Mouse (Mus musculus): ENCODE data around the gene Rab31. TPM values are rescaled to one million over a fixed set of nuclear protein-coding genes. Genes with fewer than 3 reads are reported as not detected.
A peak's percentile ranks its signal among the peaks of the same experiment; 100 is the strongest.

Gene Rab31
- polyA plus RNA-seq, 1 experiment, result 32.1 TPM

DNA sequence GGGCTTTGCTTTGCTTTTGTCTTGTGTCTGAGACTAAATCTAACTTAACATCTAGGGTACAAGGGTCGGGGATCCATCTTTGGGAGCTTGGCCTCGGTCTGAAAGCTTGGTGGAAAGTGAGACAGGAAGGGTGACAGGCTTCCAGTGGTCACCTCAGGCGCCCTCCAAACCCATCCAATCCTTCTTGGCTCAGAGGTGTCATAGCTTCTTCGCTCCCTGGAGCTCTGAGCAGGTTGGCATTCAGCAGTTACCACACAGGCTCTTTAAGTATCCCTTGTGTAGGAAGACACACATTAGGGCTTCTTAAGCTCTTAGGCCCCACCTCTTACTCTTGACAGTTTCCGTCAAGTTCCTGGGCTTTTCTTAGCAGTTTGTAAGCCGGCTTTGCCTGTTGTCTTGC, 17.0 kb upstream of the Rab31 start:
- H3K27ac ChIP-seq (ENCODE audit: control insufficient read depth, insufficient read depth, low read depth, low read length), result no peak overlapping the region
- H3K4me1 ChIP-seq (ENCODE audit: control insufficient read depth, insufficient read depth, low read length), result peaks cover 30% of the 10 kb centered on the region
- H3K36me3 ChIP-seq (ENCODE audit: control insufficient read depth, insufficient read depth, low read length), result no peaks in the 10 kb centered on the region
- H3K4me3 ChIP-seq (ENCODE audit: control insufficient read depth, low read depth, low read length), result no peak overlapping the region
- H3K27me3 ChIP-seq (ENCODE audit: control insufficient read depth, insufficient read depth, low read length), result no peaks in the 10 kb centered on the region
- TF ChIP-seq CTCF (IDR thresholded peaks at IDR 0.05; ENCODE audit: control insufficient read depth, insufficient read depth, insufficient replicate concordance, low read depth, low read length) (no peak), POLR2A (IDR thresholded peaks at IDR 0.05; ENCODE audit: control insufficient read depth, low read depth, low read length) (no peak)

DNA sequence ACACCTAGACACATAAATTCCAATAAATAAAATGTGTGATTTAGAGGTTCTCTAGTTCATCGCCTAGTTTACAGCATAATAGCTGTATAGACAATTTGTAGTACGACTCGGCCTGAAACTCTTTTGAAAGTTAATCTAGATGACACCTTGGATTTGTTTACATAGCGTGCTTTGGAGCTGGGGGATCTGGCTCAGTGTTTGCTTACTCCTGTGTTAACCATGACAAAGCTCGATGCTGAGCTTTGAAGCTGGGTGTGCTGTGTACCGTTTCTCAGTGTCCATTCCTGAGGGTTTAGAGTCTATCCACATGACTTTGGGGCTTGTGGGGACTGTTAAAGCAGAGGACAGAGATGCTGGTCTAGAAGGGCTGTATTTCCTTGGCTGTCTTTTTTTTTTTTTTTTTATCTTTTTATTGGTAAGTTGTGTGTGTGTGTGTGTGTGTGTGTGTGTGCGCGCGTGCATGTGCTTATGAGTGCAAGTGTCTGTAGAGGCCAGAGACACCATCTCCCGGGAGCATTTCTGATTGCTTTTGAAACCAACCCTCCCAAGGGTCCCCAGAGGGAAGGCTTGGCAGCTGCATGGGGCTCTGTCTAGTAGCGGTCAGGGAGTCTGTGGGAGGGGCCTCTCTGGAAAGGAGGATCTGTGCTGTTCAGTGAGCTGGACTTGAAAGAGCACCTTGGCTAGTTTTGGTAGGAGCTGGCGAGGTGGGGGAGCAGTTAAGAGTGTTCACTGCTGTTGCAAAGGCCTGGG, 16.2 kb upstream of the Rab31 start:
- peaks cover 31% of the 10 kb centered on the region for H3K4me1 ChIP-seq (ENCODE audit: control insufficient read depth, insufficient read depth, low read length)
- no peak overlapping the region for H3K27ac ChIP-seq (ENCODE audit: control insufficient read depth, insufficient read depth, low read depth, low read length)
- no peak overlapping the region for H3K4me3 ChIP-seq (ENCODE audit: control insufficient read depth, low read depth, low read length)
- H3K27me3 ChIP-seq (ENCODE audit: control insufficient read depth, insufficient read depth, low read length), result no peaks in the 10 kb centered on the region
- TF ChIP-seq POLR2A (IDR thresholded peaks at IDR 0.05; ENCODE audit: control insufficient read depth, low read depth, low read length) (no peak), CTCF (IDR thresholded peaks at IDR 0.05; ENCODE audit: control insufficient read depth, insufficient read depth, insufficient replicate concordance, low read depth, low read length) (no peak)
- H3K36me3 ChIP-seq (ENCODE audit: control insufficient read depth, insufficient read depth, low read length), result no peaks in the 10 kb centered on the region

DNA sequence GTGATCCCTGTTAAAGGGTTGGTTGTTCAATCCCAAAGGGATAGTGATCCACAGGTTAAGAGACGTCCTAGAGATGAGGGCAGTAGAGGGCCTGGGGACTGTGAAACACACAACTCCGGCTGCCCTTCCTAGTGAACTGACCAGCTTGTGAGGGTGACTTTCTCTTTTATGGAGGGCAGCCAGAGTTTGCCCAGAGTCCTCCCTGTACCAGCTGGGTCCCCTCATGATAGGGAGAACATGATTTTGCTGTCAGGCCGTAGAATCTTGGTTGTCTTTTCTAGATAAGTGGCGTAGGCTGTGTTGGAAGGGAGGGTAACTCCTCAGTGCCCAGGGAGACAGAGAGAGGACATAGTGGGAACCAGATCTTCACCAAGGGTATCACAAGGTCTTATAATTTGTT, 14.7 kb upstream of the Rab31 start:
- Histone ChIP-seq H3K4me1 (ENCODE audit: control insufficient read depth, insufficient read depth, low read length) (peaks cover 31% of the 10 kb centered on the region), H3K27ac (ENCODE audit: control insufficient read depth, insufficient read depth, low read depth, low read length) (peak overlapping the region; percentile 32), H3K27me3 (ENCODE audit: control insufficient read depth, insufficient read depth, low read length) (no peaks in the 10 kb centered on the region), H3K4me3 (ENCODE audit: control insufficient read depth, low read depth, low read length) (no peak overlapping the region), H3K36me3 (ENCODE audit: control insufficient read depth, insufficient read depth, low read length) (no peaks in the 10 kb centered on the region)
- TF ChIP-seq CTCF (IDR thresholded peaks at IDR 0.05; ENCODE audit: control insufficient read depth, insufficient read depth, insufficient replicate concordance, low read depth, low read length), result no peak
- no peak for TF ChIP-seq POLR2A (IDR thresholded peaks at IDR 0.05; ENCODE audit: control insufficient read depth, low read depth, low read length)

DNA sequence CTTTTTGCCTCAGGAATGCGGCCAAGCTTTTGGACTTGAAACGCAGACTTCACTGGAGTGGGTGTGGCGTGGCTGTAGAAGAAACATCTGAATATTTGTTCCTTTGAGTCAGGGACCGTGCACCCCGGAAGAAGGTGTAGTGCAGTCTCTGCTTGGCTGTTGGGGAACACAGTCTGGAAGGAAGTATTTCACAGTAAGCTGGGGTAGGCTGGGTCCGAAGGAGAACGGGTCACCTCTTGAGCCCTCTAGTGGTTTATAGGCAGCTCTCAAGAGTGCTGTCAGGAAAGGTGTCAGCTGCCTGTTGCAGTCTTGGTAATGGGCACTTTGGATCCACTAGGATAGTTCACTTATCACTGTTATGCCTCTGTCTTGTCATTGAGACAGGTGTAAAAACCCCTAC, 13.7 kb upstream of the Rab31 start:
- Histone ChIP-seq H3K27ac (ENCODE audit: control insufficient read depth, insufficient read depth, low read depth, low read length) (peak overlapping the region; percentile 39), H3K4me1 (ENCODE audit: control insufficient read depth, insufficient read depth, low read length) (peaks cover 26% of the 10 kb centered on the region), H3K36me3 (ENCODE audit: control insufficient read depth, insufficient read depth, low read length) (no peaks in the 10 kb centered on the region), H3K4me3 (ENCODE audit: control insufficient read depth, low read depth, low read length) (peak overlapping the region; percentile 40), H3K27me3 (ENCODE audit: control insufficient read depth, insufficient read depth, low read length) (no peaks in the 10 kb centered on the region)
- TF ChIP-seq POLR2A (IDR thresholded peaks at IDR 0.05; ENCODE audit: control insufficient read depth, low read depth, low read length) (no peak), CTCF (IDR thresholded peaks at IDR 0.05; ENCODE audit: control insufficient read depth, insufficient read depth, insufficient replicate concordance, low read depth, low read length) (peak; percentile 15; the same call in 1 of the 2 replicates)

DNA sequence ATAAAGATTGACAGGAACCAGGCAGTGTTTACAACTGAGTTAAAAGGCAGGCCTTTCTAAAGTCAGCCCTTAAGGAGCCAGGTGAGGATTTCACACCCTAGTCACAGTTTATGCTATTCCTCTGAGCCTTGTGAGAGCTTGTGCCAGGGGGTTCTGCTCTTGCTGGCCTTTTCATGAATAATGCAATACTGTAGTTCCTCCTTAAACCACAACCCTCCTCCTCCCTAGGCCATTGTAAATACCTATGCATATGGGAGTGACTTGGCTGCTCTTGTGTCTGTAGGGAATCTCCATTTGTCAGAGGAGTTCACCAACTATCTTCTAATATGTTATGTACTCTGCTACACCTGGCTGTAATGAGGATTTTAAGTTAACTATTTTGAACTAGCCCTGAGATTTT, 13.2 kb upstream of the Rab31 start:
- TF ChIP-seq CTCF (IDR thresholded peaks at IDR 0.05; ENCODE audit: control insufficient read depth, insufficient read depth, insufficient replicate concordance, low read depth, low read length), result no peak
- Histone ChIP-seq H3K36me3 (ENCODE audit: control insufficient read depth, insufficient read depth, low read length) (no peaks in the 10 kb centered on the region), H3K4me1 (ENCODE audit: control insufficient read depth, insufficient read depth, low read length) (peaks cover 26% of the 10 kb centered on the region), H3K27me3 (ENCODE audit: control insufficient read depth, insufficient read depth, low read length) (no peaks in the 10 kb centered on the region), H3K27ac (ENCODE audit: control insufficient read depth, insufficient read depth, low read depth, low read length) (no peak overlapping the region), H3K4me3 (ENCODE audit: control insufficient read depth, low read depth, low read length) (no peak overlapping the region)

DNA sequence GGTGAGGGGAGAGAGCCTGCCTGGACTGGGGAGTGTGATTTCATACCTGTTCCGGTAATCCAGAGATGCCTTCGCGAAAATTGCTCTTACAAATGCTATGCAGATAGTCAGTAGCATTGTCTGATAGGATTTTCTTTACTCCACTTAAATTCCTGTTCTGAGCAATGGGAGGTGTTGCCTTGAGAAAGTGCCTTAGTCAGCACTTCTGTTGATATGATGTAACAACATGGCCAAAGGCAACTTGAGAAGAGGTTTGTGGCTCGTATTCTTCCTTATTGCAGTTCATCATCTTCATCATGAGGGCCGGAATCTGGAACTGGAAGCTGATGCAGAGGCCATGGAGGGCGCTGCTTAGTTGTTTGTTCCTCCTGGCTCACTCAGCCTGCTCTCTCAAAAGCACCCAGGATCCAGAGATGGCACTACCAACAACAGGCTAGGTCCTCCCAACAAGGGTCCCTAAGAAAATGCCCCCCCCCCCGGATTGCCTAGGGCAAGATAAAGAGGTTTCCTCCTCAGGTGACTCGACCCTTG, 12.1 kb upstream of the Rab31 start:
- no peaks in the 10 kb centered on the region for H3K27me3 ChIP-seq (ENCODE audit: control insufficient read depth, insufficient read depth, low read length)
- peak overlapping the region; percentile 80 for H3K4me3 ChIP-seq (ENCODE audit: control insufficient read depth, low read depth, low read length)
- H3K4me1 ChIP-seq (ENCODE audit: control insufficient read depth, insufficient read depth, low read length), result peaks cover 29% of the 10 kb centered on the region
- peak overlapping the region; percentile 66 for H3K27ac ChIP-seq (ENCODE audit: control insufficient read depth, insufficient read depth, low read depth, low read length)
- TF ChIP-seq POLR2A (IDR thresholded peaks at IDR 0.05; ENCODE audit: control insufficient read depth, low read depth, low read length), result no peak
- TF ChIP-seq CTCF (IDR thresholded peaks at IDR 0.05; ENCODE audit: control insufficient read depth, insufficient read depth, insufficient replicate concordance, low read depth, low read length), result no peak
- H3K36me3 ChIP-seq (ENCODE audit: control insufficient read depth, insufficient read depth, low read length), result no peaks in the 10 kb centered on the region

DNA sequence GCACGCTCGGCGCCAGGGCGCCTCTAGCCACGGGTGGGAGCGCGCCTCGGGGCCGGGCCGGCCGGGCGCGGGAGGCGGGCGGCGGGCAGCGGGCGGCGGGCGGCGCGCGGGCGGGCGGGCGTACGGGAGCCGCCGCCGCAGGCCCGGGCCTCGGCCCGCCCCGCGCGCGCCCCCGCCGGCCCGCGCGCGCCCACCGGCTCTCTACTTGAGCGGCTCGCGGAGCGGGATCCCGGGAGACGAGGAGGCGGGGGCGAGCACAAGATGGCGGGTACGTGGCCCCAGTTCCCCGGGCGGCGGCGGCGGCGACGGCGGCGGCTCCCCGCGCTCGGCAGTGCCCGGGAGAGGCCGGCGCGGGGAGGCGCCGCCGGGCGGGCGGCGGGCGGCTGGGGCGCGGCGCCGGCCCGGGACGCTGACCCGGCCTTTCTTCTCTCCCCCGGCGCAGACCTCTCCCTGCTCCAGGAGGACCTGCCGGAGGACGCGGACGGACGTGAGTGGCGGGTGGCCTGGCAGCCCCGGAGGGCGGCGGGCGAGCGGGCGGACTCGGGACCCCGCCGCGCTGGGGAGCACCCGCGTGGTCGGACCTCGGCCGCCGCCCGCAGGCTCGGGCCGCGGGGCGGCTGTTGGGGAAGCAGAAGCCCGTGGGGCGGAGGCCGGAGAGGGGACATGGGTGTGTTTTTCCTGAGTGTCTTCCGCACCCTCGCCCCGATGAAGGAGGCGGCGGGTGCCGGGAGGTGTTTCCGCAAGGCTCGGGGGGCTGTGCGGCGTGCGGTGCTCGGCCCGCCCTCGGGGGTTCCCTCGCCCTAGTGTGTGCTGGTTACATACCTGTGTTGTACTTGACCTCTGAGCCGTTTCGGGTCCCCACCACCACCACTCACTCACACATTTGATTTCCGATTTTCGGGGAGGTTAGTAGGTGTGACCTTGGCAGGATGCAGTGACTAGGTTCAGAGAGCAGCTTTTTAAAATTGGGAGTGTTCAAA, 10.9 kb upstream of the Rab31 start:
- H3K36me3 ChIP-seq (ENCODE audit: control insufficient read depth, insufficient read depth, low read length), result no peaks in the 10 kb centered on the region
- H3K4me3 ChIP-seq (ENCODE audit: control insufficient read depth, low read depth, low read length), result peak overlapping the region; percentile 92
- no peaks in the 10 kb centered on the region for H3K27me3 ChIP-seq (ENCODE audit: control insufficient read depth, insufficient read depth, low read length)
- peak overlapping the region; percentile 97 for H3K27ac ChIP-seq (ENCODE audit: control insufficient read depth, insufficient read depth, low read depth, low read length)
- H3K4me1 ChIP-seq (ENCODE audit: control insufficient read depth, insufficient read depth, low read length), result peaks cover 22% of the 10 kb centered on the region
- TF ChIP-seq POLR2A (IDR thresholded peaks at IDR 0.05; ENCODE audit: control insufficient read depth, low read depth, low read length), result no peak
- TF ChIP-seq CTCF (IDR thresholded peaks at IDR 0.05; ENCODE audit: control insufficient read depth, insufficient read depth, insufficient replicate concordance, low read depth, low read length), result no peak
